Comparison of ENCODE assay signal across 8 mouse cellular contexts in genomic region chr9:63757462-63757772, GRCm38 (mm10). TPM values are rescaled to one million over a fixed set of nuclear protein-coding genes. Genes with fewer than 3 reads are reported as not detected.
DNase-seq lines count a peak whose midpoint lies in the region; ATAC-seq and TF ChIP-seq lines count a peak whose summit lies in the region.

No protein-coding gene starts in this region.

- H3K36me3 ChIP-seq in liver, adult 2 months (ENCODE audit: control insufficient read depth, insufficient read depth, low read length), result no peaks in the 10 kb centered on the region
- peaks cover 4% of the 10 kb centered on the region; the same call in 1 of the 2 replicates for H3K36me3 ChIP-seq in embryonic facial prominence, embryonic 10.5 days (replicated peaks)
- H3K36me3 ChIP-seq in intestine, embryonic 14.5 days (ENCODE audit: control insufficient read depth, insufficient read depth, low read length), result no peaks in the 10 kb centered on the region
- H3K36me3 ChIP-seq in neural tube, embryonic 12.5 days, result no peaks in the 10 kb centered on the region

- TF ChIP-seq CTCF in liver, adult 2 months (IDR thresholded peaks at IDR 0.05; ENCODE audit: low read depth, low read length), result no peak

- ATAC-seq in intestine, embryonic 14.5 days (replicated peaks; ENCODE audit: low FRiP score, low TSS enrichment, low read depth), result no peak
- ATAC-seq in neural tube, embryonic 12.5 days (ENCODE audit: low FRiP score, low read depth), result peak; percentile 34; the same call in 1 of the 2 replicates

- H3K79me2 ChIP-seq in liver, adult 2 months (ENCODE audit: control insufficient read depth, insufficient read depth, low read length), result peaks cover 18% of the 10 kb centered on the region; the same call in 1 of the 2 replicates

- intact Hi-C loops in left cerebral cortex, postnatal 25 days (cut with DNase I), result loop anchor here (1.0 to 10.0 kb wide), 6 partner anchors 23 to 623 kb away; no protein-coding TSS in a partner anchor

- peak overlapping the region; percentile 95 for H3K4me2 ChIP-seq in intestine, embryonic 14.5 days (ENCODE audit: low read length)
- peak overlapping the region; percentile 96 for H3K4me2 ChIP-seq in neural tube, embryonic 12.5 days (replicated peaks)

- peaks cover 4% of the 10 kb centered on the region; the same call in 1 of the 2 replicates for H3K9me3 ChIP-seq in embryonic facial prominence, embryonic 10.5 days
- no peaks in the 10 kb centered on the region for H3K9me3 ChIP-seq in intestine, embryonic 14.5 days (ENCODE audit: control insufficient read depth, low read length)
- peaks cover 4% of the 10 kb centered on the region; the same call in 1 of the 2 replicates for H3K9me3 ChIP-seq in neural tube, embryonic 12.5 days

- under 1% methylated on average over 26 of the region's 26 CpGs for WGBS in liver, adult 2 months
- 1% methylated on average over 26 of the region's 26 CpGs for WGBS in embryonic facial prominence, embryonic 10.5 days
- WGBS in intestine, embryonic 14.5 days, result under 1% methylated on average over 26 of the region's 26 CpGs
- WGBS in neural tube, embryonic 12.5 days, result under 1% methylated on average over 26 of the region's 26 CpGs

- peak overlapping the region; percentile 81 for H3K9ac ChIP-seq in liver, adult 2 months (ENCODE audit: low read depth, low read length)
- H3K9ac ChIP-seq in intestine, embryonic 14.5 days (ENCODE audit: low read length), result peak overlapping the region; percentile 87
- H3K9ac ChIP-seq in neural tube, embryonic 12.5 days, result peak overlapping the region; percentile 88

- no peak for DNase-seq in liver, adult 2 months (ENCODE audit: extremely low read depth, low read depth, low spot score)
- DNase-seq in liver, result no peak
- no peak for DNase-seq in embryonic facial prominence, embryonic 10.5 days (ENCODE audit: low spot score)
- DNase-seq in intestine, embryonic 14.5 days (ENCODE audit: low spot score), result no peak
- DNase-seq in frontal cortex, postnatal 25 days (ENCODE audit: low spot score in 2 of 2), result no peak
- no peak for DNase-seq in gastrocnemius, postnatal 10 days
- no peak for DNase-seq in left cerebral cortex, postnatal 25 days (ENCODE audit: low spot score in 2 of 2)

- H3K27me3 ChIP-seq in liver, adult 2 months (ENCODE audit: control insufficient read depth, insufficient read depth, low read length), result no peaks in the 10 kb centered on the region
- no peaks in the 10 kb centered on the region for H3K27me3 ChIP-seq in embryonic facial prominence, embryonic 10.5 days (replicated peaks; ENCODE audit: low read depth, poor library complexity, severe bottlenecking)
- no peaks in the 10 kb centered on the region for H3K27me3 ChIP-seq in intestine, embryonic 14.5 days (replicated peaks; ENCODE audit: control insufficient read depth, insufficient read depth, low read length)
- no peaks in the 10 kb centered on the region for H3K27me3 ChIP-seq in neural tube, embryonic 12.5 days (replicated peaks)

- peak overlapping the region; percentile 63 for H3K27ac ChIP-seq in liver, adult 2 months (replicated peaks; ENCODE audit: insufficient read depth, low read depth, low read length)
- H3K27ac ChIP-seq in embryonic facial prominence, embryonic 10.5 days (replicated peaks), result peak overlapping the region; percentile 97
- H3K27ac ChIP-seq in intestine, embryonic 14.5 days (ENCODE audit: low read depth), result peak overlapping the region; percentile 96
- peak overlapping the region; percentile 80 for H3K27ac ChIP-seq in neural tube, embryonic 12.5 days

- peaks cover 28% of the 10 kb centered on the region for H3K4me1 ChIP-seq in liver, adult 2 months (ENCODE audit: control insufficient read depth, insufficient read depth, low read length)
- H3K4me1 ChIP-seq in embryonic facial prominence, embryonic 10.5 days, result peaks cover 75% of the 10 kb centered on the region
- peaks cover 49% of the 10 kb centered on the region for H3K4me1 ChIP-seq in intestine, embryonic 14.5 days (replicated peaks; ENCODE audit: control insufficient read depth, insufficient read depth, low read length)
- peaks cover 48% of the 10 kb centered on the region for H3K4me1 ChIP-seq in neural tube, embryonic 12.5 days

- H3K4me3 ChIP-seq in liver, adult 2 months (ENCODE audit: insufficient read depth, low read depth, low read length), result peak overlapping the region; percentile 75
- H3K4me3 ChIP-seq in embryonic facial prominence, embryonic 10.5 days, result peak overlapping the region; percentile 86
- H3K4me3 ChIP-seq in intestine, embryonic 14.5 days (ENCODE audit: low read depth, low read length), result peak overlapping the region; percentile 91
- peak overlapping the region; percentile 73 for H3K4me3 ChIP-seq in neural tube, embryonic 12.5 days

- no peak for TF ChIP-seq POLR2A in liver, adult 2 months (IDR thresholded peaks at IDR 0.05; ENCODE audit: extremely low read depth, insufficient read depth, low read length)

RNA-seq across cellular contexts. Expression of gene Smad3, which starts 0.4 kb away (rescaled TPM):
- total RNA-seq in liver, adult 2 months (2014; rRNA removed), result 5.7 and 8.1 TPM in 2 replicates
- 7.8 and 8.9 TPM in 2 replicates for polyA plus RNA-seq in liver, adult 2 months (2012; rRNA removed)
- polyA plus RNA-seq in embryonic facial prominence, embryonic 10.5 days (2016; fragmentation: Nextera tagmentation; extraction: Ambion mirVana), result 23.4 and 25.5 TPM in 2 replicates
- 12.7 and 14.3 TPM in 2 replicates for polyA plus RNA-seq in intestine, embryonic 14.5 days (2014; fragmentation: Nextera tagmentation; extraction: Ambion mirVana)
- 24.5 and 26.0 TPM in 2 replicates for polyA plus RNA-seq in neural tube, embryonic 12.5 days (2016; fragmentation: Nextera tagmentation; extraction: Ambion mirVana)
- total RNA-seq in gastrocnemius, postnatal 10 days (2021), result 10 to 100 TPM; 44.9 to 45.0 TPM
- 10 to 100 TPM; 55.3 to 67.5 TPM for total RNA-seq in left cerebral cortex, postnatal 25 days (2021)
